Mouse (Mus musculus) testis, postnatal 10 days (tissue): ENCODE data around the gene Tank.

Experiments
- DNase-seq: peaks from one replicate; pipeline ENCODE4 v3.0.0; 2021; ENCODE audit warnings: low spot score

Gene Tank

GRCm38 (mm10) chr2:61580555-61581080 is 2.2 kb downstream of the Tank start:
- no peak for DNase-seq

GRCm38 (mm10) chr2:61582578-61583315 is 4.4 kb downstream of the Tank start:
- no peak for DNase-seq

- no peak for DNase-seq
Observed at GRCm38 (mm10) chr2:61585447-61585846, 7.1 kb downstream of the Tank start.

GRCm38 (mm10) chr2:61586166-61586565 is 7.8 kb downstream of the Tank start:
- DNase-seq: no peak

GRCm38 (mm10) chr2:61590751-61591150 is 12.4 kb downstream of the Tank start:
- no peak for DNase-seq

GRCm38 (mm10) chr2:61592095-61592494 is 13.7 kb downstream of the Tank start:
- DNase-seq: no peak

GRCm38 (mm10) chr2:61592699-61593029 is 14.3 kb downstream of the Tank start:
- no peak for DNase-seq

GRCm38 (mm10) chr2:61593030-61593811 is 14.8 kb downstream of the Tank start:
- DNase-seq: peak; percentile 97

- DNase-seq: no peak
Observed at GRCm38 (mm10) chr2:61593871-61594304, 15.5 kb downstream of the Tank start.

GRCm38 (mm10) chr2:61599730-61600129 is 21.3 kb downstream of the Tank start:
- no peak for DNase-seq

GRCm38 (mm10) chr2:61603461-61603860 is 25.1 kb downstream of the Tank start:
- no peak for DNase-seq

GRCm38 (mm10) chr2:61606942-61607341 is 28.6 kb downstream of the Tank start:
- no peak for DNase-seq

GRCm38 (mm10) chr2:61623996-61624395 is 45.6 kb downstream of the Tank start:
- DNase-seq: no peak

GRCm38 (mm10) chr2:61630864-61631555 is 52.6 kb downstream of the Tank start:
- DNase-seq: no peak

GRCm38 (mm10) chr2:61635099-61635498 is 56.7 kb downstream of the Tank start:
- DNase-seq: no peak

- no peak for DNase-seq
Observed at GRCm38 (mm10) chr2:61638182-61638581, 59.8 kb downstream of the Tank start.

GRCm38 (mm10) chr2:61642452-61643368 is 64.3 kb downstream of the Tank start:
- DNase-seq: peak; percentile 49

- no peak for DNase-seq
Observed at GRCm38 (mm10) chr2:61651206-61651605, 72.8 kb downstream of the Tank start.

- DNase-seq: no peak
Observed at GRCm38 (mm10) chr2:61651640-61652039, 73.3 kb downstream of the Tank start.

- no peak for DNase-seq
Observed at GRCm38 (mm10) chr2:61655046-61655381, 76.6 kb downstream of the Tank start.

GRCm38 (mm10) chr2:61655382-61656281 is 77.2 kb downstream of the Tank start:
- DNase-seq: peak; percentile 60
